Mouse (Mus musculus): ENCODE measurements around the gene Rph3a. TPM values are rescaled to one million over a fixed set of nuclear protein-coding genes. Genes with fewer than 3 reads are reported as not detected.

Rph3a gene
- polyA plus RNA-seq, 1 experiment from 2014 or later: 10.9 TPM

DNA sequence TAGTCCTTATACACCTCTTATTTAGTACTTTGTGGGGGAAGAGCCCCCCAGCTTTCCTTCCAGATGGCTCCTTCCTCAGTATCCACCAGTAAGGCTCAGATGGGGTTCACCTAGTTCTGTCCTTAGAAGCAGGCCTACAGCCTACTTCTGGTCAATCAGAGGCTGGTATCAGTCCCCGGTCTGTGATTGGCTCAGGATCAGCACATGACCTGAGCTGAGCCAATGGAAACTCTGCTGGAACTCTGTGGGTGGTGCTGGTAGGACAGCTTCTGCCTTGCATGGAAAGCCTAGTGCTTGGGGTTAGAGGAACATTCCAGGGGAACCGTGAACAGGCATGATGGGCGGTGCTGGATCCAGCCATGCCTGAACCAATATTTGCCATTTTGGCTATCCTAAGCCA, 21.5 kb downstream of the Rph3a start:
- no peaks in the 10 kb centered on the region for H3K27me3 ChIP-seq (replicated peaks; ENCODE audit: control insufficient read depth, insufficient read depth, low read length)
- H3K36me3 ChIP-seq (ENCODE audit: control insufficient read depth, insufficient read depth, low read length): no peaks in the 10 kb centered on the region
- H3K4me1 ChIP-seq (ENCODE audit: control insufficient read depth, insufficient read depth, low read length): no peaks in the 10 kb centered on the region
- no peak overlapping the region for H3K27ac ChIP-seq (ENCODE audit: low read depth, low read length)
- H3K9ac ChIP-seq (ENCODE audit: low read length): no peak overlapping the region
- ATAC-seq (no peak), DNase-seq (ENCODE audit: low spot score) (no peak)
- no peak overlapping the region for H3K4me2 ChIP-seq (ENCODE audit: low read length)
- no peak overlapping the region for H3K4me3 ChIP-seq (ENCODE audit: low read depth, low read length)
- WGBS: 94% methylated on average over 3 of the region's 3 CpGs
- H3K9me3 ChIP-seq (replicated peaks; ENCODE audit: control insufficient read depth, low read length): no peaks in the 10 kb centered on the region

DNA sequence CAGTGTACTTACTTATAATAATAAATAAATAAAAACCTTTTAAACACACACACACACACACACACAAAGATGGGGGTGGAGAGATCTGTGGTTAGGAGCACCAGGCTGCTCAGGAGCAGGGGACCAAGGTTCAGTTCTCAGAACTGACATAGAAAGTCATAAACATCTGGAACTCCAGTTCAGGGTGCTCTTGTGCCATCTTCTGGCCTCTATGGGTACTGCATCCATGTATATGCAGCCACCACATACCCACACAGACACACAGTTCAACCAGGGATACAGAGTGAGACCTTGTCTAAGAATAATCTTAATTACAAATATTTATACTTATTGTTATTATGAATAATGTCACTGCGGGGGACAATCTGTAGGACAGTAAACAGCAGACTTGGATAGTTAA, 26.9 kb downstream of the Rph3a start:
- no peak overlapping the region for H3K27ac ChIP-seq (ENCODE audit: low read depth, low read length)
- no peaks in the 10 kb centered on the region for H3K27me3 ChIP-seq (replicated peaks; ENCODE audit: control insufficient read depth, insufficient read depth, low read length)
- H3K9ac ChIP-seq (ENCODE audit: low read length): no peak overlapping the region
- DNase-seq (ENCODE audit: low spot score) (no peak), ATAC-seq (no peak)
- WGBS: 87% methylated on average over 1 of the region's 1 CpGs
- H3K4me2 ChIP-seq (ENCODE audit: low read length): no peak overlapping the region
- H3K4me3 ChIP-seq (ENCODE audit: low read depth, low read length): no peak overlapping the region
- no peaks in the 10 kb centered on the region for H3K9me3 ChIP-seq (replicated peaks; ENCODE audit: control insufficient read depth, low read length)
- no peaks in the 10 kb centered on the region for H3K4me1 ChIP-seq (ENCODE audit: control insufficient read depth, insufficient read depth, low read length)
- no peaks in the 10 kb centered on the region for H3K36me3 ChIP-seq (ENCODE audit: control insufficient read depth, insufficient read depth, low read length)

DNA sequence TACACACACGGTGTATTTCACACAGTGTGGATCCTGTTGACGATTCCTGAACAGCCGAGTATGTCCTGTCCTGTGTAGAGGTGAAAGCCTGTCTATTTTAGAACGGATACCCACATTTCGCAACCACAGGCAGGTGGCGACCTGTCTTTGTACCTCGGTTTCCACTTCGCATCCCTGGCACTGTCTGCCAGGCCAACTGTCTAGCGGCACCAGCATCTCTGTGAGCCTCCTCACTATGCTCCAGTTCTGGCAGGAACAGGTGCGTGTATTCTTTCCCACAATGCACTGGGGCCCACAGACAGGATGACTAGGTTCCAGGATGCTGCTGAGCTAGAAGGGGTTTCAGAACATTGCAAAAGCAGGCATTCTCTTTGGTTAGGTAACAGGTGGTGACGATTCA, 28.7 kb downstream of the Rph3a start:
- DNase-seq (ENCODE audit: low spot score): no peak
- no peak overlapping the region for H3K27ac ChIP-seq (ENCODE audit: low read depth, low read length)
- no peak overlapping the region for H3K9ac ChIP-seq (ENCODE audit: low read length)
- H3K27me3 ChIP-seq (replicated peaks; ENCODE audit: control insufficient read depth, insufficient read depth, low read length): no peaks in the 10 kb centered on the region
- no peaks in the 10 kb centered on the region for H3K9me3 ChIP-seq (replicated peaks; ENCODE audit: control insufficient read depth, low read length)
- no peak overlapping the region for H3K4me2 ChIP-seq (ENCODE audit: low read length)
- H3K4me3 ChIP-seq (ENCODE audit: low read depth, low read length): no peak overlapping the region
- WGBS: 93% methylated on average over 11 of the region's 11 CpGs
- no peak for ATAC-seq
- H3K36me3 ChIP-seq (ENCODE audit: control insufficient read depth, insufficient read depth, low read length): no peaks in the 10 kb centered on the region
- no peaks in the 10 kb centered on the region for H3K4me1 ChIP-seq (ENCODE audit: control insufficient read depth, insufficient read depth, low read length)

DNA sequence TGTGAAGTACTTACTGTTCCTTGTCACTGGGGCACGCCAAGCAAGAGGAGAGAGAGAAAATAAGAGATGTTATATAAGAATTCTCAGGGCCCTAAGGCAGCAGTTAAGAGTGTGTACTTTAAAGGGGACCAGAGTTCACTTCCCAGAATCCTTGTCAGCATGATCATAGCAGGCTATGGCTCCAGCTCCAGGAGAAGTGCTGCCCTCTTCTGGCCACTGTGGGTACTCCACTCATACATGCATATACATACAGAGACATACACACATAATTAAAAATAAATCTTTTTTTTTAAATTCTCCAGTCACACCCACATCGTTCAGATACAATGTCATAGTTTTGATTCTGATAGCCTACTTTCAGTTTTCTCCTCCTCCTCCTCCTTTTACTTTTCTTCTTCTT, 29.8 kb downstream of the Rph3a start:
- DNase-seq (ENCODE audit: low spot score) (no peak), ATAC-seq (no peak)
- no peak overlapping the region for H3K4me3 ChIP-seq (ENCODE audit: low read depth, low read length)
- no peaks in the 10 kb centered on the region for H3K4me1 ChIP-seq (ENCODE audit: control insufficient read depth, insufficient read depth, low read length)
- 85% methylated on average over 2 of the region's 2 CpGs for WGBS
- H3K4me2 ChIP-seq (ENCODE audit: low read length): no peak overlapping the region
- H3K27me3 ChIP-seq (replicated peaks; ENCODE audit: control insufficient read depth, insufficient read depth, low read length): no peaks in the 10 kb centered on the region
- no peaks in the 10 kb centered on the region for H3K36me3 ChIP-seq (ENCODE audit: control insufficient read depth, insufficient read depth, low read length)
- no peak overlapping the region for H3K9ac ChIP-seq (ENCODE audit: low read length)
- H3K27ac ChIP-seq (ENCODE audit: low read depth, low read length): no peak overlapping the region
- H3K9me3 ChIP-seq (replicated peaks; ENCODE audit: control insufficient read depth, low read length): no peaks in the 10 kb centered on the region

DNA sequence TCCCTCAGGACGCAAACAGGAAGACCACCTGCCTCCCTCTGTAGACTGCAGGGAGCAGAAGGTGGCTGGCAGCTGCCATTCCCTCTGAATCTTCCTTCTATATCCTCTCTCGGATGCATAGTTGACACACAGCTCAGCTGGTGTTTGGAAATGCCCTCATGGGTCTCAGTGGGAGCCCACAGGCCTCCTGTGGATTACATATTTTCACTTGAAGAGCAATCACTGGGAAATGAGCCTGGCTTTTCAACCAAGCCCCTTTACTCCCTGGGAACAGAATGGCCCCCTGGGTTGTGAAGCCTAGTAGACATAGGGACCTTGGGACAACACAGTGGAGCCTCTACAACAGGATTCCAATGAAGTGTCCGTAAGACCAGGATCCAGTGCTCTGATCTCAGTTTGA, 33.8 kb downstream of the Rph3a start:
- DNase-seq (ENCODE audit: low spot score) (no peak), ATAC-seq (no peak)
- Histone ChIP-seq H3K27ac (ENCODE audit: low read depth, low read length) (no peak overlapping the region), H3K4me2 (ENCODE audit: low read length) (no peak overlapping the region), H3K36me3 (ENCODE audit: control insufficient read depth, insufficient read depth, low read length) (no peaks in the 10 kb centered on the region), H3K9me3 (replicated peaks; ENCODE audit: control insufficient read depth, low read length) (no peaks in the 10 kb centered on the region), H3K27me3 (replicated peaks; ENCODE audit: control insufficient read depth, insufficient read depth, low read length) (no peaks in the 10 kb centered on the region), H3K4me1 (ENCODE audit: control insufficient read depth, insufficient read depth, low read length) (no peaks in the 10 kb centered on the region), H3K4me3 (ENCODE audit: low read depth, low read length) (no peak overlapping the region), H3K9ac (ENCODE audit: low read length) (no peak overlapping the region)
- WGBS: 66% methylated on average over 3 of the region's 3 CpGs

DNA sequence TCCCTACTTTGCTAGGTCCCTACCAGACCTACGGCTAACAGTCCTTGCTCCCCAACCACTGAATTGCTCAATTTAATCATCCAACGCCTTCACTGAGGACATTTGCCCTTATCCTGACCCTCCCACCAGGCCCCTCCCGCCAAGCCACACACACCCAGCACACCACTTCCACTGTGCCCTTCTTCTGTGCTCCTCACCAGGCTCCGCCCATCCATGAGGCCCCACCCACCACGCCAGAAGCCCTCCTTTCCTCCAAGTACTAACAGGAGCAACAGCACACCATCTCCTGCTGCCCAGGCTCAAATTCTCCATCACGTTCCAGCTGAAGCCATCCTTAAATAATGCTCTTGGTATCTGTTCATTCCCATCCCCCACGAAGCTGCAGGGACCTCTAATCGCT, 35.4 kb downstream of the Rph3a start:
- 0 out of 2 replicates have a peak, but pooled peaks cover 2% of the 10 kb centered on the region for H3K4me1 ChIP-seq (ENCODE audit: control insufficient read depth, insufficient read depth, low read length)
- ATAC-seq (no peak), DNase-seq (ENCODE audit: low spot score) (no peak)
- no peak overlapping the region for H3K9ac ChIP-seq (ENCODE audit: low read length)
- no peak overlapping the region for H3K4me3 ChIP-seq (ENCODE audit: low read depth, low read length)
- no peaks in the 10 kb centered on the region for H3K36me3 ChIP-seq (ENCODE audit: control insufficient read depth, insufficient read depth, low read length)
- no peaks in the 10 kb centered on the region for H3K27me3 ChIP-seq (replicated peaks; ENCODE audit: control insufficient read depth, insufficient read depth, low read length)
- 54% methylated on average over 8 of the region's 8 CpGs for WGBS
- H3K9me3 ChIP-seq (replicated peaks; ENCODE audit: control insufficient read depth, low read length): no peaks in the 10 kb centered on the region
- H3K4me2 ChIP-seq (ENCODE audit: low read length): no peak overlapping the region
- H3K27ac ChIP-seq (ENCODE audit: low read depth, low read length): no peak overlapping the region

DNA sequence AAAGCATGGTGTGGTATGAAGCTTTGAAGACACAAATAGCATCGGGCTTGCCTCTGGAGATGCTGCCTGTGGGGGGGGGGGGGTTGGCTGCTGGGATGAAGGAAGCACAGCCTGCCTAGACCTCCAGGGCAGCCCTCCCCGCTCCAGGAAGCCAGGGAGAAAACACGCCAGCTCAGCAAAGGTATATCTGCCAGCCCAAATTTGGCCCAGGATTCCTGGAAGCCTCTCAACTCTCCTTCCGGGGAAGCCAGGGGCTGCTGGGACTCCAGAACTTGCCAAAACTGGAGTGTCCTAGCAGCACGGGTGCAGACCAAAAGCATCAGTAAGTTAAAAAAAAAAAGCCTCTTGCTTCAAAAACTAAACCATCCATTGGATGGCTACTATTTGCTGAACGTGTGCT, 37.6 kb downstream of the Rph3a start:
- WGBS: 77% methylated on average over 6 of the region's 6 CpGs
- Histone ChIP-seq H3K4me1 (ENCODE audit: control insufficient read depth, insufficient read depth, low read length) (0 out of 2 replicates have a peak, but pooled peaks cover 2% of the 10 kb centered on the region), H3K9ac (ENCODE audit: low read length) (no peak overlapping the region), H3K27me3 (replicated peaks; ENCODE audit: control insufficient read depth, insufficient read depth, low read length) (no peaks in the 10 kb centered on the region), H3K4me3 (ENCODE audit: low read depth, low read length) (no peak overlapping the region), H3K27ac (ENCODE audit: low read depth, low read length) (no peak overlapping the region), H3K36me3 (ENCODE audit: control insufficient read depth, insufficient read depth, low read length) (no peaks in the 10 kb centered on the region), H3K4me2 (ENCODE audit: low read length) (no peak overlapping the region), H3K9me3 (replicated peaks; ENCODE audit: control insufficient read depth, low read length) (no peaks in the 10 kb centered on the region)
- no peak for DNase-seq (ENCODE audit: low spot score)
- no peak for ATAC-seq

DNA sequence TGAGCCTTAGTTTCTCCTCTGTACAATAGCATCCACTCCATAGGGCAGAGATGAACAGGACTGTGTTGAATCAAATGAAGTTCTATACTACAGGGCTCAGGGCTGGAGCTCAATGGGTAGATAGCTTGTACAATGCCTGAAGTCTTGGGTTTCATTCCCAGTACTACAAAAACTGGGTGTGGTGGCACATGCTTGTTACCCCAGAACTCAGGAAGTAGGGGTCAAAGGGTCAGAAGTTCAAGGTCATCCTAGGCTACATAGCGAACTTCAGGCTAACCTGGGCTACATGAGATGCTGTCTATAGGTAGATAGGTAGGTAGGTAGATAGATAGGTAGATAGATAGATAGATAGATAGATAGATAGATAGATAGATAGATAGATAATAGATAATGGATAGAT, 38.6 kb downstream of the Rph3a start:
- H3K4me2 ChIP-seq (ENCODE audit: low read length): no peak overlapping the region
- no peak overlapping the region for H3K4me3 ChIP-seq (ENCODE audit: low read depth, low read length)
- no peak overlapping the region for H3K27ac ChIP-seq (ENCODE audit: low read depth, low read length)
- 83% methylated on average over 1 of the region's 1 CpGs for WGBS
- 0 out of 2 replicates have a peak, but pooled peaks cover 2% of the 10 kb centered on the region for H3K4me1 ChIP-seq (ENCODE audit: control insufficient read depth, insufficient read depth, low read length)
- DNase-seq (ENCODE audit: low spot score) (no peak), ATAC-seq (no peak)
- no peaks in the 10 kb centered on the region for H3K27me3 ChIP-seq (replicated peaks; ENCODE audit: control insufficient read depth, insufficient read depth, low read length)
- no peaks in the 10 kb centered on the region for H3K36me3 ChIP-seq (ENCODE audit: control insufficient read depth, insufficient read depth, low read length)
- no peak overlapping the region for H3K9ac ChIP-seq (ENCODE audit: low read length)
- H3K9me3 ChIP-seq (replicated peaks; ENCODE audit: control insufficient read depth, low read length): no peaks in the 10 kb centered on the region

DNA sequence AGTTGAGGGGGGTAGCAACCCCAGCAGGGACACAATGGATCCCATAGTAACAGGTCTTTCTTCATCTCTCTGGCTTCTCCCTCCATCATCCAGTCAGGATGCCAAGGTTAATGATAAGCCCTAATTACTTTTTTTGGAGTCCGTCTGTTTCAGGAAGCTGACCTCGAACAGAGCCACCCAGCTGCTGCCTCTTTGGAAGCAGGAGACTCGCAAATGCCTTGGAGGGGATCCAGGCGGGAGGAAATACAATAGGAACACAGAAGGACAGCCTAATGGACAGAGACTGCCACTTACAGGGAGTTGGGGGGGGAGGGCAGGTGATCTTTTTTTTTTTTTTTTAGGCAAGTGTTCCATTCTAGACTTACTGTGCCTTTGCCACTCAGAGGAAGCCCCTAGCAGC, 40.2 kb downstream of the Rph3a start:
- Histone ChIP-seq H3K27me3 (replicated peaks; ENCODE audit: control insufficient read depth, insufficient read depth, low read length) (no peaks in the 10 kb centered on the region), H3K9me3 (replicated peaks; ENCODE audit: control insufficient read depth, low read length) (no peaks in the 10 kb centered on the region), H3K27ac (ENCODE audit: low read depth, low read length) (no peak overlapping the region), H3K9ac (ENCODE audit: low read length) (no peak overlapping the region), H3K4me1 (ENCODE audit: control insufficient read depth, insufficient read depth, low read length) (0 out of 2 replicates have a peak, but pooled peaks cover 2% of the 10 kb centered on the region), H3K4me3 (ENCODE audit: low read depth, low read length) (no peak overlapping the region), H3K4me2 (ENCODE audit: low read length) (no peak overlapping the region), H3K36me3 (ENCODE audit: control insufficient read depth, insufficient read depth, low read length) (no peaks in the 10 kb centered on the region)
- peak; percentile 55 for DNase-seq (ENCODE audit: low spot score)
- ATAC-seq: no peak
- 15% methylated on average over 4 of the region's 4 CpGs for WGBS

Measured in forebrain, embryonic 14.5 days (tissue).